Mouse (Mus musculus) myocyte (in vitro differentiated cells): ENCODE measurements around the gene Gatad2a.

Source experiments
- CEBPB ChIP-seq: IDR thresholded peaks from 2 replicates; pipeline ENCODE4 v1.6.1; 2011; ENCODE audit warnings: mild to moderate bottlenecking, moderate library complexity; ENCODE audit not compliant: poor library complexity, insufficient read depth, severe bottlenecking
- MAX ChIP-seq: IDR thresholded peaks from one replicate; pipeline ENCODE4 v1.6.1; 2011; ENCODE audit warnings: low read depth, mild to moderate bottlenecking, control low read depth
- MYOD1 ChIP-seq, 3 experiments: IDR thresholded peaks; one replicate each; pipeline ENCODE4 v1.6.1; 2011; ENCODE audit warnings: control low read depth in 2 of 3, low read depth in 2 of 3, mild to moderate bottlenecking in 2 of 3, moderate library complexity in 1 of 3; ENCODE audit not compliant: insufficient read length in 2 of 3, control insufficient read depth in 1 of 3
- MYOG ChIP-seq, 3 experiments: IDR thresholded peaks; one replicate each; pipeline ENCODE4 v1.6.1; 2011; ENCODE audit warnings: control low read depth in 2 of 3, low read depth in 2 of 3, mild to moderate bottlenecking in 2 of 3; ENCODE audit not compliant: insufficient read length in 2 of 3, control insufficient read depth in 1 of 3, insufficient read depth in 1 of 3
- POLR2A ChIP-seq: IDR thresholded peaks from one replicate; pipeline ENCODE4 v1.6.1; 2011; ENCODE audit warnings: low read depth, mild to moderate bottlenecking, control low read depth, moderate library complexity; ENCODE audit not compliant: insufficient read length
- POLR2AphosphoS2 ChIP-seq: IDR thresholded peaks from one replicate; pipeline ENCODE4 v1.6.1; 2011; ENCODE audit warnings: low read depth, control low read depth; ENCODE audit not compliant: insufficient read length

GRCm38 (mm10) chr8:69987744-69988143, 8.4 kb downstream of the Gatad2a start:
- TF ChIP-seq POLR2A (no peak), MYOG (IDR thresholded peaks at IDR 0.05; ENCODE audit: control insufficient read depth in 1 of 3, insufficient read depth in 1 of 3, insufficient read length in 2 of 3, low read depth in 2 of 3) (no peak), POLR2AphosphoS2 (no peak), MAX (no peak), CEBPB (no peak), MYOD1 (IDR thresholded peaks at IDR 0.05; ENCODE audit: control insufficient read depth in 1 of 3, insufficient read length in 2 of 3, low read depth in 2 of 3) (no peak)
